Mouse (Mus musculus) thymus, postnatal 36 days (tissue): ENCODE measurements around the gene Cbl.

Source experiments
- DNase-seq, 2 experiments: peaks; one replicate each; pipeline ENCODE4 v3.0.0; 2022; ENCODE audit warnings: mixed read lengths in 2 of 2

The Cbl gene

DNA sequence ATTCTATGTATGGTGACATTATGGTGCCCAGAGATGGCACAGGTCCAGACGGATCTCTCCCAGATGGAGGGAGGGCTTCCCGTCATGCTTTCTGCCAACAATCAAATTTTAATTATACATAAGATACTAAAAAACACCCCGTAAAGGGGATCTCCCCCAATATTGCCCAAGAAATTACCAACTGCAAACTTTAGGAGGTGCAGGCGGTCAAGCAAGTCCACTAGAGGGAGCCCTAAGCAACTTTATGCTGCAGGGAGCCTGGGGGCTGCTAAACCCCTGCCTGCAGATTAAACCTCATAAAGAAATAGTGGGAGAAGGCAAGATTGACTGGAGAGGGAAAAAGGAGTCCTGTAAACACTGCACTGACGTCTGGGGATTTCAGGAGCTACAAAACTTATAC is 5.6 kb upstream of the Cbl start:
- DNase-seq: peak; percentile 76 to 82

DNA sequence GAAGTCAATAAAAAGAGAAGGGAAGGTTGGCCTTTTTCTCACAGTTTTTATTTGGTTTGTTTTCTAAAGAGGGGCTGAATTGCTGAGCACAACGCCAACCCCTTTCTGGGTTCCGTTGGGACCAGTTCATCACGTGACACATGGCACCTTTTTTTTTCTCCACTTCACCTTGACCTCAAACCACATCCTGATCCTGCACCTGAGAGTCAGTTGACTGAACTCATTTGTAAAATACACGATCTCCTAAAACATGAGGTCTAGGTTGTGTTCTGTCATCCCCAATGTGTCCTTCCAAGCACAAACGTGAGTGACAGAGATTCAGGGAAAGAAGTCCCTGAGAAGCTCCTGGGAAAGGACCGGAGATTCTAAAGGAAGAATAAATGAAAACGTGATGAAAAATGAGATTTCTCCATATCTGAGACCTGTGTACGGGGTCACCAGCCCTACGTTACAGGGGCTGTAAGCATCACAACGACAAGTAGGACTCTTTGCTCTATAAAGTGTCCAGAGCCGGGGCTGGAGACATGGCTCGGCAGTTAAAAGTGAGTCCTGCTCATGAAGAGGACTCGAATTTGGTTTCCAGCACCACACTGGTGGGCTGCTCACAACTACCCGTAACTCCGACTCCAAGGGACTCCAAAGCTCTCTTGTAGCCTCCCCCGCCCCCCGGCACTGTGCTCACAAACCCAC is 4.8 kb upstream of the Cbl start:
- peak; percentile 65 to 78 for DNase-seq

DNA sequence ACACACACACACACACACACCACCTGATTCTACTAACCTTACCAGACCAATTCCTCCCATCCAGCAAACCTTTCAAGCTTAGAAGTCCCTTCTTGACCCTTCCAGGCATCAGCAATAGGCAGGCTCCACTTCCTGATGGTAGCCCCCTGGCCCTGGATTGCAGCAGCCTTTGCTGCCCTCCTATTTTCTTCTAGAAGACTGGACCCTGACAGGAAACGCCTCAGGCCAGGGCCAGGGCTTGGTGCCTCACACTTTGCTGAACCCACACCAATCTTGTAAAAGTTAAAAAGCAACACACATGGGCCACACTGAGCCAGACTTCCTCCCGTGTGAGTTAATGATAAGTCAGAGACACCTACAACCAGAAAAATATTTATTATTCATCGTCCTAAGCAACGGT is 3.3 kb upstream of the Cbl start:
- peak in 1 of 2 experiments; percentile 46 for DNase-seq

- peak in 1 of 2 experiments; percentile 30 for DNase-seq
These were observed 2.8 kb upstream of the Cbl start for GRCm38 (mm10) chr9:44236601-44237000.

DNA sequence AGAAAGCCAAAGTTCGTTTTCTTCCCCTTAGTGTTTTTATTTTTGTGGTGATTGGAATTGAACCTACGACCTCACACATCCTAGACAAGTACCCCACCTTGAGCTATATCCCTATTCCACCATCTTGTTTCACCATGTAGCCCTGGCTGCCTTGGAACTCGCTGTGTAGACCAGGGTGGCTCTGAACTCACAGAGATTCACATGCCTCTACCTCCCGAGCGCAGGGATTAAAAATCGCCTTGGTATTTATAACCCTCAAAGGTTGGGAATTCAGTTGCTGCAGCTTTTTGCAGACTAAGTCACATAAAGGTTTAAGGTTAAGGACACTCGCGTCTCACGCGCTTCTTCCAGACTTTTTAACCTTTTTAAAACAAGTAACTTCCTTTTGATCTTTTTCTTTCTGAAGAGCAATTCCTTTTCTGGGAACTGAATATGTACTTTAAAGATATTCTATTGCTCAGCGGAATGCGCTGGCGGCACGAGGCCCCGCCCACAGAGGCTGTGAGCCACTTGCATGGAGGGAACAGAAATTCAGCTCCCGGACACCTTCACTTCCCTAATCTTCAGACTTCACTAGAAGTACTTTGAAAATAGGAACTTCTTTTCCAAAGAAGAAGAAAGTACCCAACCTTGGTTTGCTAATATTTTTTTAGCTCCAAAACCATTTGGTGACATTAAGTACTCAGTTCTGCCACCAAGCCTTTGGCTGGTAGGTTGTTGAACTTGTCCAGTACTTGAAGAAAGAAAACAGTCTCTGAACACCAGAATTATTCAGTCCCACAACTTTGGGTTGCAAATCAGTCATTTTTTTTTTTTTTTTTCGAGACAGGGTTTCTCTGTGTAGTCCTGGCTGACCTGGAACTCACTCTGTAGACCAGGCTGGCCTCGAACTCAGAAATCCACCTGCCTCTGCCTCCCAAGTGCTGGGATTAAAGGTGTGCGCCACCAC is 904 bp upstream of the Cbl start:
- DNase-seq: peak; percentile 79 to 85

DNA sequence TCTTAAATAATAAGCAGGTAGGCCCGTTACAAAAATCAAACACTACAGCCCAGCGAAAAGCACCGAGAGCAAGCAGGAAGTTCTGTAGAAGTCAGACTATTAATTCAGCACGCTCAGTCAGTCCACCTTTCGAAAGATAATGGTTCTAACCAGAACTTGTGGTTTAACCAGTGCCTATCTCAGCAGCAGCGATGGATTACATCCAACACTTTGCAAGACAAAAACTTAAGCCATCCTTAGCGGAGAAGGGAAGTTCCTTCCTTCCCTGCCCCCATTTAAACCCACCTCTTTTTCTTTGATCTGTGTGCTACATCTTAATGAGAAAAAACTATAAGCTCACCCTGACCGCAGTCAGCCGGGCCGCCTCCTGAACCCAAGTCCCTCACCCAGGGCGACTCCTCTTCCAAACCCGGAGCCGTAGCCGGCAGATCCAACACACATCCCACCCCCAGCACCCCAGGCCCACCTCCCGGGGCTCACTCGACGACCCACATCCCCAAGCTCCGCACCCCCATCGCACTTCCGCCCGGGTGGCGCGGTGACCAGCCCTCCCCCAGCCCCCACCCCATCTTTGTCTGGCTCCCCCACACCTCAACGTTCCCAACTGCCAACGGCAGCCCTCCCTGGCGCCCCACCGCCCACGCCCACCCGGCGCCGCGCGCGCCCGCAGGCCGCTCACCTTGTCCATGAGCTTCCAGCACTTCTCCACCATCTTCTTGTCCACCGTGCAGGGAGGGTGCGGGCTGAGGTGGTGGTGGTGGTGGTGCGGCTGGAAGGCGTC is 638 bp downstream of the Cbl start:
- DNase-seq: peak; percentile 76 to 86

DNA sequence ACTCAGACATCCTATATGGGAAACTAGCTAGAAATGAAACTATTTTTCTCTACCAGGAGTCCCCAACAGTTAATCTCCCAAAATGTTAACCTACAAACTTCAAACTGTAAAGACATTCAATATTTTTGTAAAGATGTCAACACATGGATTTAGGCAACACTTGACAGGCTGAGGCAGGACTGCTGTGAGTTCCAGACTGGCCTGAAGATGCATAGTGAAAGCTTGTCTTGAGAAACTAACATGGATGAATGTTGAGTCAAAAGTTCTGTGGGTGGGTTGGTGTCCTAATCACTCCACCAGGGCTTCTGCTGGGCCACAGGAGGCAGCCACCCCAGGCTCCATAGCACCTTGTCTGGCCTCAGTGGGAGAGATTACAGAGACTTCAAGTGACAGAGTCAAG is 2.2 kb downstream of the Cbl start:
- DNase-seq: no peak

- DNase-seq: no peak
These were observed 7.9 kb downstream of the Cbl start for GRCm38 (mm10) chr9:44225993-44226392.

DNA sequence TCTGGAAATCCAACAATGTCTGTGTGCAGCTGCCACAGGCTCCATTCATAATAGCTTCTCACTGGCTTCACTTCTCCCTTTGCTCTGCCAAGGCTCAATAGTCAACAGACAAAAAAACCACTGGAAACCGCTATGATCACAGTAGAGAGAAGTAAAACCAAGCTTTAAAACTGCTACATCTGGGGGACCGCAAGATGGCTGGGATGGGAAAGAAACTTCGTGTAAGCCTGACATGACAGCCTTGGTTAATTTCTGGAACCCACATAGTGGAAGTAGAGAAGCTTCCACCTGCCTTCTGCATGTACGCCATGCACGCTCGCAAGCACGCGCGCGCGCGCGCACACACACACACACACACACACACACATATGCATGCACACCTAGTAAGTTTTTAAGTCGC is 20.3 kb downstream of the Cbl start:
- no peak for DNase-seq

- no peak for DNase-seq
These were observed 21.4 kb downstream of the Cbl start for GRCm38 (mm10) chr9:44212406-44212805.

- DNase-seq: no peak
These were observed 24.4 kb downstream of the Cbl start for GRCm38 (mm10) chr9:44209416-44209815.

- no peak for DNase-seq
These were observed 26.0 kb downstream of the Cbl start for GRCm38 (mm10) chr9:44207840-44208239.

- no peak for DNase-seq
These were observed 33.4 kb downstream of the Cbl start for GRCm38 (mm10) chr9:44200458-44200857.

DNA sequence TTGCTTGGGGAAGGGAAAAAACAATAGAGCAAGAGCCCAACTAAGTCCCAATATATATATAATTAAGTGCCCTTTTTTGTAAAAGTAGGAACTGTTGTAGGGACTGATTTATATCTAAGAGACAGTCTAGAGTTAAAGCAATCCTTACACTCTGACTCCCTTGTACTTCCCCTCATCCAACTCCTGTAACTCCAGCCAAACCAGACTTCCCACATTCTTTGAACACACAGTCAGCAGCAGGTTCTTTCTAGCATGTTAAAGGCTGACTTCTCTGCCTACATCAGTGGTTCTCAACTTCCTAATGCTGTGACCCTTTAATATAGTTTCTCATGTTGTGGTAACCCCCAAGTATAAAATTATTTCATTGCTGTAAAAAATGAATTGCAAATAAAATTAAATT is 34.3 kb downstream of the Cbl start:
- no peak for DNase-seq

GRCm38 (mm10) chr9:44199166-44199565 is 34.7 kb downstream of the Cbl start:
- DNase-seq: no peak

DNA sequence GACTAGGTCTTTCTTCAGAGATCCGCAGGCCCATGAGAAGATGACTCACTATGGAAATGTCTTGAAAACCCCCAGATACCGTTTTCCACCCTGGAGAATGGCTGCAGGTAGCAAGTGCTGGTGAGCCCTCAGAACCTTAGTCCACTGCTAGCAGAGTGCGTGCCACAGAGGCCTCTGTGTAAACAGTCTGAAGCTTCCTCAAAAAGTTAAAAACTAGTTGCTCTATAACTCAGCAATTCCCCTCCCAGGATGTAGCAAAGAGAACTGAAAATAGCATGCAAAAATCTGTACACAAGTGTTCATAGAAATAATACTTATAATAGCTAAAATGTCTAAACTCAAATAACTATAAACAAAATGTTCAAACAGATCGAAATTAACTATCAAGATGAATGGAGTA is 37.5 kb downstream of the Cbl start:
- DNase-seq: no peak

DNA sequence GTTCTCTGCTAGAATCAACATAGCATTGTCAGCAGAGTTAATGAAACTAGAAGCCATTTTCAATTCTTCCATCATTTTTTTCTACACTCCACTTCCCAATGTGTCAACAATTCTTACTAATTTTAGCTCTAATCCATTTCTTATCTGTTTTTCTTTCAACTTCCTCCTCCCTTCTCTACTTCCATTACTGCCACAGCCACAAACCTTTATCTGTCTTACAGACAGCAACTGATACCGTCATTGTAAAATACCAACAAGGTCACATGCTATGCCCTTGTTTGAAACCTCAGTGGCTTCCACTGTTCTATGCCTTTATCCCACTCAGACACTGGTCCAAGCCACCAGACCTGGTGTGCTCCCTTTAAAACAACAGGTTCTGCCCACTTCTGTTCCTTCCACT is 39.8 kb downstream of the Cbl start:
- DNase-seq: no peak

- DNase-seq: no peak
These were observed 41.1 kb downstream of the Cbl start for GRCm38 (mm10) chr9:44192794-44193193.

DNA sequence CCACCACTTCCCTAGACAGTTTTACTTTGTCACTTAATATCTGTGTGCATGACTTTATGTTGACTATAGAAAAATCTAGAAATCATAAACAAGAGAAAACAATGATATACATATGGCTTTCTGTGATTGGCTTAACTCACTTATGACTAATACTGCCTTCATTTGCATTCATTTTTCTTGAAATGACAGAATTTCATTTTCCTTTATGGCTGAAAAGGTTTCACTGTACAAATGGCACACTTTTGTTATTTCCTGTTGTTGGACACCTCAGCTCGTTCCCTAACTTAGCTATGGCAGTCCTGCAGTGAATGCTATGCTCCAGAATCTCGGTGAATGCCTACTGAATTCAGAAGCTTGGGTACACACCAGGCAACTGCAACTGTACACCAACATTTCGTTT is 41.5 kb downstream of the Cbl start:
- no peak for DNase-seq

DNA sequence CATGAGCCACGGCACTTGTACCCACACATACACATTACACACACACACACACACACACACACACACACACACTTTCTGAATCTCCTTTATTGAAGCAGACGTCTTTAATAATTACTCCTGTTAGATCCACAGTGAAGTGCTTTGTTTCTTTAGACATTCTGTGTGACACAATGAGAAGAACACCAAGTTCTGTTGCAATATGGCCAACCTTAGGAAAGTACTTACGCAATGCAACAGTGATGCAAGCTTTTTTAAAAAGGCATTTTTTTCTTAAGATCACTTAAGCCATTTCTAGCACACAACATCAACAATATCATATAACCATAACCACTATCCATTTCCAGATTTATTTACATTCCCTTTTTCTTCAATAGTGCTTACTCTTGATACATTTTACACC is 42.7 kb downstream of the Cbl start:
- DNase-seq: no peak

GRCm38 (mm10) chr9:44188223-44188622 is 45.6 kb downstream of the Cbl start:
- no peak for DNase-seq

DNA sequence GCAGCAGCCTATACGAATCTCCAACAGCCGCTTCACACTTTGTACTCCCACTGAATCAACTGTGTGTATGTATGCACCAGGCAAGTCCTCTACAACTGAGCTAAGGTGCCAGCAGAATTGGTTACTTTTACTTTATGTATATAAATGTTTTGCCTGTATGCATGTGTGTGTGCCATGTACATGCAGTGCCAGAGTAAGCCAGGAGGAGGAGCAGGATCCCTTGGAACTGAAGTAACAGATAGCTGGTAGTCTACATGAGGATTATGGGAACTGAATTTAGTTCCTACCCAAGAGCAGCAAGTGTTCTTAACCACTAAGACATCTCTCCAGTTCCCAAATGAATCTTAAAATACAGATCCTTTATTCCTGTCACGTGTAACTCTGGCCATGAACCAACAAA is 51.6 kb downstream of the Cbl start:
- peak; percentile 64 to 66 for DNase-seq

GRCm38 (mm10) chr9:44181537-44181936 is 52.3 kb downstream of the Cbl start:
- DNase-seq: no peak
